Mouse (Mus musculus) gastrocnemius, adult 18-20 months (tissue): Measurements from ENCODE around the gene Cbx8. TPM values are rescaled to one million over a fixed set of nuclear protein-coding genes. Genes with fewer than 3 reads are reported as not detected.

Experiments
- DNase-seq: peaks from one replicate; pipeline ENCODE4 v3.0.0; 2021; ENCODE audit warnings: low spot score
- total RNA-seq, 2 experiments: library from RNA; stranded (reverse); gene quantifications; 2 replicates each; pipeline ENCODE4 v1.2.3; 2021

Gene Cbx8
- total RNA-seq, 2 experiments from 2014 or later: 2.6 to 3.5 TPM

GRCm38 (mm10) chr11:119035094-119035685, 5.6 kb downstream of the Cbx8 start:
- no peak for DNase-seq

DNA sequence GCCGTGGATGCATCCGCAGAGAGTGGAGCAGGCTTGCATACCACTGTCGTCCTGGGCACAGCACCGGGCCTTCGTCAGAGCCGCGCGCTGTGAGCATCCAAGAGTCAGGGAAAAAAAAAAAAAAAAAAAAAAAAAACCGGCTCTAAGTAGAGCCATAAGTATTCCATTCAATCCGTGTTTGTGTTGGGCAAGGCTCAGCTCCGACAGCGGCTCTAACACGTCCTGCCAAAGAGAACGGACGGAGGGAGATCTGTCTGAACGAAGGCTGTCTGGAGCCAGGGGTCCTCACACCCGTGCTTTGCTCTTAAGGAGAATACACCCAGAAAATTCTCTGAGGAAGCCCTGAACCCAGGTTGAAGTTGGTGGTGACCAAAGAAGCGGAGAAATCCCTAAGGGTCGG, 6.1 kb downstream of the Cbx8 start:
- no peak for DNase-seq

- DNase-seq: peak; percentile 87
Observed at GRCm38 (mm10) chr11:119033874-119034558, 6.8 kb downstream of the Cbx8 start.

DNA sequence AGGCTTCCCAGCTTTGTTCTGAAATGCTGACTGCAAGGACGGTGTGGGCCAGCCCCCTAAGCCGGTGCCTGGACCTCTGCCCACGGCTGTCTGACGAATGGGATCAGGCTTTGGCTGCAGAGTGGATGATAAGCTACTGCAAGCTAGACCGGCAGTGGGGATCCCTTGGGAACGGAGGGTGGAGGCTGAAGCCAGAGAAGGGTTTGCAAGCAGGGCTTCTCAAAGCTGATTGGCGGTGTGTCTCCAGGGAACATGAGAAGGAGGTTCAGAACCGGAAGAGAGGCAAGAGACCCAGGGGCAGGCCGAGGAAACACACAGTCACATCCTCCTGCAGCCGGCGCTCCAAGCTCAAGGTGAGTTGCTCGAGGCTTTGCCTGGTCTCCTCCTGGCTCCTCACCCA, 14.6 kb downstream of the Cbx8 start:
- DNase-seq: no peak

DNA sequence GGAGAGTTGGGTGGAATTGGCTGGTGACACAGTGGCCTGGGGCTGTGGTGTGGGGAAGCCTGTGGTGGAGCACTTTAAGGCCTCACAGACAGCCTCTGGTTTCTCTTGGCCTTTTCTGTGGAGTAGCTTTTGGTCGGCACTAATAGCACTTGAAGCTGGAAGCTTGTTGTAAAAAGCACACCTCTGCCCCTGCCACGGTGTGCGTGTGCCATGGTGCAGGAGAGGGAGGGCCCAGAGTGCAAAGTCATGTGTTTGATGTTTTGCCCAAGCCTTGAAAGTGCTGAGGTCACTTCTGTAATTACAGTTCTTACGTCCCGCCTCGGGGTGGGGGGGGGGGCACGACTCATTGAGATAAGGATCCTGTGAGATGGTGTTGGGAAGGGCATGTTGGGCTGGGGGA, 16.5 kb downstream of the Cbx8 start:
- DNase-seq: no peak

- DNase-seq: no peak
Observed at GRCm38 (mm10) chr11:119023616-119023980, 17.2 kb downstream of the Cbx8 start.

GRCm38 (mm10) chr11:119022895-119023615, 17.7 kb downstream of the Cbx8 start, which contains the start of gene Cbx2:
Gene Cbx2 (plus strand): TSS chr11:119022962.
- peak; percentile 72 for DNase-seq

- DNase-seq: no peak
Observed at GRCm38 (mm10) chr11:119022068-119022894, 18.5 kb downstream of the Cbx8 start.

GRCm38 (mm10) chr11:119021180-119021579, 19.6 kb downstream of the Cbx8 start:
- no peak for DNase-seq

GRCm38 (mm10) chr11:119017506-119017905, 23.3 kb downstream of the Cbx8 start:
- no peak for DNase-seq

GRCm38 (mm10) chr11:119014455-119014854, 26.3 kb downstream of the Cbx8 start:
- DNase-seq: no peak

- no peak for DNase-seq
Observed at GRCm38 (mm10) chr11:119007461-119008456, 33.0 kb downstream of the Cbx8 start.

DNA sequence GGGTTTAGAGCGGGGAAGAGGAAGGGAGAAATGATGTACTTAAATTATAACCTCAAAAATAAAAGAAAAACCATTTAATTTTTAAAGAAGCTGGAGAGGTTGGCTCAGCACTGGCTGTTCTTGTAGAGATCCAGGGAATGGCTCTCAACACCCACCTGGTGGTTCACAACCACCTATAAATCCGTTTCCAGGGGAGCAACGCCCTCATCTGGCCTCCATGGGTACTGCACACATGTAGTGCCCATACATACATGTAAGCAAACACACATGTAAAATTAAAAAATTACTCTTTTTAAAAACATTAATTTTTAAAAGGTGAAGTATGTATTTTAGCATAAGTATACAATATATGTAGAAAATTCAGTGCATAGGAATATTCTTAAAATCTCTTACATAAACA, 34.3 kb downstream of the Cbx8 start:
- no peak for DNase-seq

DNA sequence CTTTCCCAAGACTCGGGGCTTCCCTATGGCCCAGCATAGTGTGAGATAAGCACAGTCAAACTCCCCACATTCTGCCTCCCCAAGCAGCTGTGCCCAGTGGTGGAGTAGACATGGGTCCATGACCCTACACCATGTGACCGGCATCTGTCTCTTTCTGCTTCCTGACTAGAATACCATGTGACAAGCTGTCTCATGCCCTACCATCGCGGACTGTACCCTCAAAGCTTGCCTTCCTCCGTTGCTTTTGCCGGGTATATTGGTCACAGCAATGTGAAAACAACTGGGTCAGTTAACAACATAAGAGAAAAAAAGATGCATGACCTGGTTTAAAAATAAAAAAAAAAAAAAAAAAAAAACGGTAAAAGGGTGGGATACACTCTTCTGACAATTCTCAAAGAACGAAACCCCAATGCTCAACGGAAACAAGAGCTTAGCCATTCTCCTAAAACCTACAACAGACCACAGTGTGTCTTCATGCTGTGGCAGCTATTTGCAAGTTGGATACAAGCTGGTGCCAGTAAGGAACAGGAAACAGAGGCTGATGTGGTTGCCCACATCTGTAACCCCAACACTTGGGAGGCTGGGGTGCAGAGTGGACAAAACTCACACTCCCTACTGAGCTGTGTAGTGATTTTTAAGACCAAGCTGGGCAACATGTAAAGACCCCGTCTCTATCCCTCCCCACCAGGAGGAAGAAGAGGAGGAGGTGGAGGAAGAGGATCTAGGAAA, 35.1 kb downstream of the Cbx8 start:
- DNase-seq: no peak

DNA sequence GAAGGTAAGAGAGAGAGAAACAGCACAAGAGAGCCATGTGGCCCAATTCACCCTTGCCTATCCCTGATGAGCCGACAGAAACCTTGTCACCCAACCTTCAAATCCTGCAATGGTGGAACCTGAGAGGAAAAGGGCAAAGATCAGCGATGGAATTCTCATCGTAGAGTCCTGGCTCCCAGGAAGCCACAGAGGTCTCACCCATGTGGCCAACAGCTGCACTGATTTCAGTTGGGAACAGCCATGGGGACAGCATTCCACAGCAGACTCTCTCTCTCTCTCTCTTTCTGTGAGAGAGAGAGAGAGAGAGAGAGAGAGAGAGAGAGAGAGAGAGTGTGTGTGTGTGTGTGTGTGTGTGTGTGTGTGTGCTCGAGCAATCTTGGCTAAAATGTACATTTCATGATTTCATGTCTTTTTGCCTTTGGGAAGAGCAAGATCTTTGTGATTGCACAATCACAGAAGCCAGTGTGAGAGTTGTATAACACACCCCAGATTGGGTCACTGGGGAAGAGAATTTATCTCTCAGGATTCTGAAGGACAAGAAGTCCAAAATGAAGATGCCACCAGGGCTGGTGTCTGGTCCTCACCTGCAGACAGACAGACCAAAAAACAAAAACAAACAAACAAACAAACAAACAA, 39.2 kb downstream of the Cbx8 start:
- no peak for DNase-seq

DNA sequence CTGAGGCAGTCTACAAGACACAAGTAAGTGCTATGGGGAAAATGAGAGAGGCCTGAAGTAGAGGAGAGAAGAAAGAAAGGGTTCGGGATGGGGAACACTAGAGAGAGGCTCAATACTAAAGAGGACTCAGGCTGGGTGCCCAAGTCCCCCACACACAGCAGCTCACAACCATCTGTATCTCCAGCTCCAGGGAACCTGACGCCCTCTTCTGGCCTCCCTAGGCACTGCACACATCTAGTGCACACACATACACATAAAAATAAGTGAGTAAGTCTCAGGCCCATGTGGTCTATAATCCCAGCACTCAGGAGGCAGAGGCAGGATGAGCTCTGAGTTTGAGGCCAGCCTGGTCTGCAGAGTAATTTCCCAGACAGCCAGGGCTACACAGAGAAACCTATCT, 39.9 kb downstream of the Cbx8 start:
- no peak for DNase-seq

DNA sequence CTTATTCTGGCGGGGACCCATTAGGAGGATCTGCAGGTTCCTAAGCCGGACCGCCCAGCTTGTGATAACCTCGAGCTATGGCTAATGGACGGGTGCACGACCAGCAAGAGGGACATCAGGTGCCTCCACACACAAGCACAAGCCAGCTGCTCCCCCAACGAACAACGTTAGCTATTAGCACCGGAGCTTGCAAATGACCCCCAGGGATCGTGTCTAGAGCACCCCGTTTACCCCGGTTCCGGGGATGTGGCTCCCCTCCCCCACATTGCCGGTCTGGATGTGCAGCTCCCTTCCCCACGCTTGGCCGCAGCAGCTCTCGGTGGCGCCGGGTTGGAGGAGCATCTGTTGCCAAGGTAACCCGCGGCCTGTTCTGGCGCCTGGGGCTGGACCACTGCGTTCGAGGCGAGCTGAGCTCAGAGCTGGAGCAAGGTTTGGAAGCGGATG, 41.4 kb downstream of the Cbx8 start:
- DNase-seq: no peak

DNA sequence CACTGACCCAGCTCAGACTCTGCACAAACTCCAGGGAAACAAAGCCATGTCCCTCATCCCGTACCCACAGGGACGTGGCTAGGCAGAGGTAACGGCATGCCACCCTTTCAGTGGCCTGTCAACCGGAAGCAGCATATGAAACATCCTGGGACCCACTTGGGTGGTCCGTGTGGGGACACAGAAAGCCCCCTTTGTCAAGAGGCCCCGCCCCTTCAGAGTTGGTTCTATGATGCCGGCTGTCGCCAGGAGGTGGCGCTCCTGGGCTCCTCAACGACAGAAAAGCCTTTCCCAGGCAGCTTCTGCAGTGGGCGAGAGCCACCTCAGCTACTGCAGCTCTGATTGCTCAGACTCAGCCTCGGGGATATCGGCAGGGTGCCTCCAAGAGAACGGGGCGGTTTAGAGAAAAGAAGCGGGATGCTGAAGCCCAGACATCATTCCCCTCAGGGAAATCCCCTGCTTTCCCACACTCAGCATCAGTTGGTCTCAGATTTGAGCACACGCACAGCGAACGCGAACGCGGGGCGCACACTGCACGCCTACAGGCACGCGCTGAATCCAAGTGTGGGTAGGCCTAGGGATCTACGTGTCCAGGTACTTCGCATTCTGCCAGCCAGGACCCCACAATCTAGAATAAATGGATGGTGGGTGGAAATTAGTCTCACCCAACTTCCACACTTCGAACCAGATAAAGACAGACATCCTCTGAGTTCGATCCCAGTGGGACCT, 42.1 kb downstream of the Cbx8 start:
- peak; percentile 65 for DNase-seq

GRCm38 (mm10) chr11:118997182-118997581, 43.6 kb downstream of the Cbx8 start:
- no peak for DNase-seq
